Mouse (Mus musculus): ENCODE data around the gene Enox1. TPM values are rescaled to one million over a fixed set of nuclear protein-coding genes. Genes with fewer than 3 reads are reported as not detected.
A peak's percentile ranks its signal among the peaks of the same experiment; 100 is the strongest.

The Enox1 gene
- total RNA-seq, 2 experiments from 2014 or later, result not detected

- no peak for ATAC-seq (replicated peaks; ENCODE audit: low FRiP score, poor library complexity, severe bottlenecking)
Measured at GRCm38 (mm10) chr14:77636931-77637330, 480.4 kb downstream of the Enox1 start.

DNA sequence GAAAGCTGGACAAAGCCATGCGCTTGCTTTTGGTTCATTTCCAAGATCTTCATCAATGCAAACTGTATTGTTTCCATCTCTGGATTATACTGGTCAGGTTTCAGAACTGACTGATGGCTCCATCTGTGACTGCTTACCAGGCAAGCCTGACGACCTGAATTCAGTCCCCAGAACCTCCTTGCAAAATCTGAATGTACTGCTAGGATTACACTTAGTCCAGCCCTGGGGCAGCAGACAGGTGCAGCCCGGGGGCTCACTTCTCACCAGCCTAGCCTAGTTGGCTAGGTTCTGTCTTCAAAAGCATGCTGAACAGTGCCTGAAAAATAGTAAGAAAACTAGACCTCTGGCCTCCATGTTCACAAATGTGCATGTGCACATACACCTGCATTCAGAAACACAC, 481.6 kb downstream of the Enox1 start:
- no peak for ATAC-seq (replicated peaks; ENCODE audit: low FRiP score, poor library complexity, severe bottlenecking)

DNA sequence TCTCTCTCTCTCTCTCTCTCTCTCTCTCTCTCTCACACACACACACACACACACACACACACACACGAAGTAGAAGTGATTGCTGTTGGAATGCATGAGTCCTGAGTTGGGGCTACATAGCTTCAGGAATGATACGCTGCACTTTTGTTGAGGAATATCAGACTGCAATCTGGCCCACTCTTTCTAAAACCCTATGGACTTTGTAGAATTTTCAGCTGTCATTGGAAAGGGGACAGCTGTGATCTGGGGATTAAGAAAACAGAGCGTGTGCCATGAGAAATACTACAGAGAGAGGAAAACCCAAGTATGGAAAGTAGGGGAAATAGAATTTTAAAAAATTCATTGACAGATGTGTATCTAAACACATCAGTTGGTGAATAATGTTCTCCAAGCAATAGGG, 482.1 kb downstream of the Enox1 start:
- ATAC-seq (replicated peaks; ENCODE audit: low FRiP score, poor library complexity, severe bottlenecking), result no peak

- ATAC-seq (replicated peaks; ENCODE audit: low FRiP score, poor library complexity, severe bottlenecking), result no peak
Measured at GRCm38 (mm10) chr14:77639586-77639985, 483.0 kb downstream of the Enox1 start.

DNA sequence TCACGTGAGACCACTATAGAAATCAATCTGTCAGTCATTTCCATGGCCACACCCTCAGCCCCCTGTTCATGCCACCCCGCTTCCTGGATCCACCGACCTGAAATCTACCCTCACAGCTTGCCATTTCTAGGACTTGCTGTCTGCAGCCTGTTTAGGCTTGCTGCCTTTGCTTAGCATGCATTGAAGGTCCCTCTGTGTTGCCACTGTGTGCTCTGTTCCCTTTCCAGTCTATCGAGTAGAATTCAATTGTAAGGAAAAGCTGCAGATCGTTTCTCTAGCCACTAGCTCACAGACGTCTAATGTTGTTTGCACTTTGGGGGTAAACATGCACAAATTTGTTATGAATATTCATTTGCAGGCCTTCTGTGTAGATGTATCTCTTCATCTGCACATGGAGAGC, 485.8 kb downstream of the Enox1 start:
- no peak for ATAC-seq (replicated peaks; ENCODE audit: low FRiP score, poor library complexity, severe bottlenecking)

DNA sequence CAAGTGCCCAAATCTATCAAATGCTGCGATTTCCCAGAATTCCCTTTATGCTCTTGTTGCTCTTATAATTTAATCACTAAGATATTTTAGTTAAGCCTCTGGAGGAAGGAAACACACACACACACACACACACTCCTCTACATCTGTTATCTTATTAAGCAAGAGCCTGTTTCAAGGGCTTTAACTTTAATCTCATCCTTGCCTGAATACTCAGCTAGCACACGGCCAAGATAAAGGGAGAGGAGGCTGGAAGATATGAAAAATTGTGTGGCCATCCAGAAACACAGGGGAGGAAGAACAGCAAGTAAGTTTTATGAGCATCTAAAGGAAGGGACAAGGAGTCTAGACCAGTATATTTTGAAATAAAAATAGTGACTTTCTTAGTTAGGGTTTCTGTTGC, 489.6 kb downstream of the Enox1 start:
- no peak for ATAC-seq (replicated peaks; ENCODE audit: low FRiP score, poor library complexity, severe bottlenecking)

GRCm38 (mm10) chr14:77647017-77647416, 490.5 kb downstream of the Enox1 start:
- ATAC-seq (replicated peaks; ENCODE audit: low FRiP score, poor library complexity, severe bottlenecking), result no peak

- no peak for ATAC-seq (replicated peaks; ENCODE audit: low FRiP score, poor library complexity, severe bottlenecking)
Measured at GRCm38 (mm10) chr14:77648305-77648704, 491.7 kb downstream of the Enox1 start.

DNA sequence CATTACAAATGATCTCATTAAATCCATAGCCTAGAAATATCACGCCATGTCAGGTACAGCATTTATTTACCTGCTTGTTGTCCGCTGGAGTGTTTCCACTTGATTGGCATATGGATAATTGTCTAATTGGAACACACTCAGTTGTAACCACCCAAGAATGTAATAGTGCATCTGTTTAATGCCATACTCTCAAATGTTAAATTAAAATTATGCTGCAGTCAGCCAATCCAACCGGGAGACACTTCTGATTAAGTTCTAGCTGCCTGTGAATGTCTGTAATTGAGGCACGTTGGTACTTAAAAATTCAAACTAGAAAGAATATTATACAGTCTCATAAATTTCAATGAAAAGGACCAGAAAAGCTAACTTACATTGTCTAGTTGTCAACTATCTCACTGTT, 502.2 kb downstream of the Enox1 start:
- ATAC-seq (replicated peaks; ENCODE audit: low FRiP score, poor library complexity, severe bottlenecking), result no peak

GRCm38 (mm10) chr14:77662273-77662672, 505.7 kb downstream of the Enox1 start:
- no peak for ATAC-seq (replicated peaks; ENCODE audit: low FRiP score, poor library complexity, severe bottlenecking)

DNA sequence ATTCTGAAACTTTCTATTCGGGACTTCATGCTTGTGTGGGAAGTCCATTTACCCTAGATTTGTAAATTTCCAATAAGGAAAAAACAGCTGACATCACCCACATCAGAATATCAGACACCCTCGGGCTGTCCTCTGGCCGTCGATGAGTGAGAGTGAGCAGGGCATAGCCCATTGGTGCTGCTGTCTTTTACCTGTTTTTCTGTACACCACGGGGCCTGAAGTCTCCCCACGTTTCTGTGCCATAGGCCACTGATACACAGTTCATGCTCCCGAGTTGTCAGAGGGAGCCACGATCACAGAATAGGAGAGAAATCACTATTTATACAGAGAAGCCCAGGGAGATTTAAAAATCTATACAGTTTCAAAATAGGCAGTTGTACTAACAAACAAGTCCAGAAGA, 506.4 kb downstream of the Enox1 start:
- no peak for ATAC-seq (replicated peaks; ENCODE audit: low FRiP score, poor library complexity, severe bottlenecking)

DNA sequence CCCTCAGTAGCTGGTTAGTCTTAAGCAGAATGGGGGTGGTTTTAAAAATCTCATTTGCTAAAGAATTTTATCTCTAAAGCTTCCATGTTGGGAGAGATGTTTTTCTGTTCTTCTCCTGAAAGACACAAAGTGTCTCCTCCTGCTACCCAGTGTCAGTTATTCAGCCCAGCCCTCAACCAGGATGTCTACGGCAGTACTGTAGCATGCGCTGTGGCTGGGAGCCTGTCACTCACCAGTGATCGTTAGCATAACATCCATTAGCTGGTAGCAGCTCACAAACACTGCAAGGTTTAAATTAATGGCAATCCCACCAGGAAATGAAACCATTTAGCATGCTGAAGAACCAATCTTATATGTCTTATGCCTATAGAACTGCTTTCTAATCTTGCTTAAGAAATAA, 511.5 kb downstream of the Enox1 start:
- ATAC-seq (replicated peaks; ENCODE audit: low FRiP score, poor library complexity, severe bottlenecking), result no peak

DNA sequence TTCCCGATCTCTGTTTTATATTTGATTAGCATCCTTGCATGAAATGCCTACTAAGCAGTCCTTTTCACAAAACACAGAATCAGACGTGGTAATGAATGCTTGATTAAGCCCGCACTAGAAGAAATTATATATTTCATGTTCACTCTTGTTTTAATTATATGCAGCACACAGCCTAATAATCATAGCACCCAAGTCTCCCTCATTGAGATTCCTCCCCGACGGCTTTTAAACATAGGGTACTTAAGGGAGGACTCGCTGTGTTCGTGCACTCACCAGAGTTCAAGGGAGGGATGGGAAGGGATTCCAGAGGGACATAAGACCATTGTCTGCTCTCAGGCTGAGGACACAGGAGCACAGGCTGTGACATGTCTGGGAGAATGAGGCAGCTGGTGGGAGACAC, 512.9 kb downstream of the Enox1 start:
- ATAC-seq (replicated peaks; ENCODE audit: low FRiP score, poor library complexity, severe bottlenecking), result no peak

DNA sequence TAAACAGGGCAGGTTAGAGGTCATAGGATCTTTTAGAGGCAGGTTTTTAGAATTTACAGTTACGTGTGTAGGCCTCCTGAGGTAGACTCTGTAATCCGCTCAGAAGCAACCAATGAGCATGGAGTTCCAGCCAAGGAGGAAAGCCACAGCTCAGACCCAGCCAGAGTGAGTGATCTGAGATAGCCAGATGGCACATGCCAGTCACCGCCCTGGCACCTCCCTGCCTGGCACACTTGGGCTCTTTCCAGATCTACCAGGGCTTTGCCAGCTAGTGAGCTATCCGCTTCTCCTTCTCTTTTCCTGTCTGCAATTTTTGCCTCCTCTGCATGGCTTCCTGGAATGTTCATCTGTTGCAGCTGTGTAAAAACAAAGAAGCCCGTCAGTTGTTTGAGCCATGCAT, 514.4 kb downstream of the Enox1 start:
- ATAC-seq (replicated peaks; ENCODE audit: low FRiP score, poor library complexity, severe bottlenecking), result peak; percentile 99

- no peak for ATAC-seq (replicated peaks; ENCODE audit: low FRiP score, poor library complexity, severe bottlenecking)
Measured at GRCm38 (mm10) chr14:77671961-77672360, 515.4 kb downstream of the Enox1 start.

GRCm38 (mm10) chr14:77673138-77673537, 516.6 kb downstream of the Enox1 start:
- no peak for ATAC-seq (replicated peaks; ENCODE audit: low FRiP score, poor library complexity, severe bottlenecking)

DNA sequence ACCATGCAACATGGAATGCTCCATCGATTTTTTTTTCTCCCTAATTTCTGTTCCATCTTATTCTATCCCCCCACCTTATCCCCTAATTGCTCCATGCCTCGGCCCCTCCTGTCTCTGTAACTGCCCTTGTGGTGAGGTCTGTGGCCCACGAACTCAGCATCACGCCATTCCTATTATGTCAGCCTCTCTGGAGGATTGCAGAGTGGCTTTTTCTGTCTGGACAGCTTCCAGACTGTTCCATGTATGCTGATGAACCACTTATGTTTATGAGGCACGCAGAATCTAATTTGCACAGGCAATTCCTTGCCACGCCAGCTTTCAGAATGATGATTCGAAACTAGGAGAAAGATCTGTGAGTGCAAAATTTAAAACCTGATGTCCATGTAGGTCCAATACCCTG, 521.4 kb downstream of the Enox1 start:
- ATAC-seq (replicated peaks; ENCODE audit: low FRiP score, poor library complexity, severe bottlenecking), result no peak

DNA sequence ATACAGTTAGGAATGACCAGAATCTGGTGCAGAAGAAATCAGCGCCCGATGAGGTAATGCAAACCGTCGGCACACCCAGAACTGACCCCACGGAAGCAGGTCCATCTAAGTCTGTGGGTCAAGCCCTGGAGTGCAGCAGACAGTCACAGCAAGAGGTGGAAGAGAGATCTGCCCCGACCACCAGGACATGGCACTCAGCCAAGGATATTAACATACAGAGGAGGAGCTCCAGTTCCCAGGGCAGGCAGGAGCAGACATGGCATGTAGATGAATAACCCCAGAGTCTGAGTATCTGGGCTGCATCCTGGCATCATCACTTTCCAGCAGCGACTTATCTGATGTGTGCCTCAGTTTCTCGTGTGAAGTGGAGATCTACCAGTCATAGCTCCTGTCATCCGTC, 523.3 kb downstream of the Enox1 start:
- ATAC-seq (replicated peaks; ENCODE audit: low FRiP score, poor library complexity, severe bottlenecking), result no peak

GRCm38 (mm10) chr14:77682888-77683555, 526.5 kb downstream of the Enox1 start:
- no peak for ATAC-seq (replicated peaks; ENCODE audit: low FRiP score, poor library complexity, severe bottlenecking)

- no peak for ATAC-seq (replicated peaks; ENCODE audit: low FRiP score, poor library complexity, severe bottlenecking)
Measured at GRCm38 (mm10) chr14:77689816-77690215, 533.3 kb downstream of the Enox1 start.

- no peak for ATAC-seq (replicated peaks; ENCODE audit: low FRiP score, poor library complexity, severe bottlenecking)
Measured at GRCm38 (mm10) chr14:77705006-77705405, 548.4 kb downstream of the Enox1 start.

DNA sequence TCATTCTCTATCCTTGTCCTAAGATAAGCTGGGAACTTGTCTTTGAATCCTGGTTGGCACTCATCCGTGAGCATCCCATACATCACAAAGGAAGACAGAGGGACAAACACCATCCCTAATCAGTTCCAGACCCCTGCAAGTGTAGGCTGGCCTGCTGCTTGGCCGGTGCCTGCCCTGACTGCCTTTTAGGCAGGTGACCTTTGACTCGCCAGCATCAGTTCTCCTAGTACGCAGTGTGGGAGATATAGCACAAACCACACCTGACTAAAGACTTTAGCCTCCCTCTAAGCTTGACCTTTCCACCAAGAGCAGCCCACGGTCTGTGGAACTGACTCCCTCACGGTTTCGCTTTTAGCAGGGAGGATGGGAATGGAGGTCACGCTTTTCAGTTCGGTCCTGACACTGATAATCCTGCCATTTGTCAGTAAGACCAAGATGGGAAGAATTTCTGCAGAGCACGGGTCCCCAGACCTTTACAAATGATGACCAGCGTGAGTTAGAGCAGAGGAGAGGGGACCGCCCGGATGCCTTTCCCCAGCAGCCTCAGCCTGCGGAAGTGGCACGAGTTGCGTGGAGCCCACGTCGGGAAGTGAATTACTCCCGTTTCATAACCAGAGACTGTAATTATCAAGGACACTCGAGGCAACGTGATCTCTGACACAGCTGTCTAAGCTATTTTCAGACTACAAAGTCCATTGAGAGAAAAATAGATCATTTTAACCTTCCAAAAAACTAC, 550.1 kb downstream of the Enox1 start:
- ATAC-seq (replicated peaks; ENCODE audit: low FRiP score, poor library complexity, severe bottlenecking), result no peak
